Mouse (Mus musculus) layer of hippocampus, postnatal 36 days (tissue): ENCODE data around the gene Fkbpl. TPM values are rescaled to one million over a fixed set of nuclear protein-coding genes. Genes with fewer than 3 reads are reported as not detected.

Experiments
- DNase-seq, 2 experiments: peaks; one replicate each; pipeline ENCODE4 v3.0.0; 2022
- total RNA-seq, 2 experiments: library from RNA; stranded (reverse); gene quantifications; 2 replicates each; pipeline ENCODE4 v1.2.3; 2021

The Fkbpl gene
- total RNA-seq: 10 to 100 TPM; 17.9 to 18.0 TPM

DNA sequence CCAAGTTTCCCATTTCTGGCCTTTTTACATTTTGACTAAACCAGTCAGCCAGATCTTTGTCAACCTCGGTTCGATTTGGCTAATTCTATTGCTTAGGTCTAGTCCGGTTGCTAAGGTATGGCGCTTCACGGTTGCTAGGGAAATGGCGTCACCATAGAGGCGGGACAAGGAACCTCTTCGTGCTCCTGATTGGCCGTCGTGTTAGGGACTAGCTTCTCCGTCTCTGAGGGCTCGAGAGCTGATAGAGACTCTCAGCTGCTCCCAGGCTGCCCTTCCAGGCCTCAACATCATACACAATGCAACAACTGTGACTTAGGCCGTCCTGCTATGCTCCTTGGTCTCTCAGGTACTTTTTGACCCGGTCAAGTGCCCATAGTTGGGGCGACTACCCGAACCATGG lies at the start of gene Fkbpl:
Gene Fkbpl (plus strand): TSS at position 157 of the 400 bp plus-strand sequence.
- peak; percentile 96 for DNase-seq

GRCm38 (mm10) chr17:34596098-34596497 lies 48.5 kb upstream of the Fkbpl start:
- no peak for DNase-seq

DNA sequence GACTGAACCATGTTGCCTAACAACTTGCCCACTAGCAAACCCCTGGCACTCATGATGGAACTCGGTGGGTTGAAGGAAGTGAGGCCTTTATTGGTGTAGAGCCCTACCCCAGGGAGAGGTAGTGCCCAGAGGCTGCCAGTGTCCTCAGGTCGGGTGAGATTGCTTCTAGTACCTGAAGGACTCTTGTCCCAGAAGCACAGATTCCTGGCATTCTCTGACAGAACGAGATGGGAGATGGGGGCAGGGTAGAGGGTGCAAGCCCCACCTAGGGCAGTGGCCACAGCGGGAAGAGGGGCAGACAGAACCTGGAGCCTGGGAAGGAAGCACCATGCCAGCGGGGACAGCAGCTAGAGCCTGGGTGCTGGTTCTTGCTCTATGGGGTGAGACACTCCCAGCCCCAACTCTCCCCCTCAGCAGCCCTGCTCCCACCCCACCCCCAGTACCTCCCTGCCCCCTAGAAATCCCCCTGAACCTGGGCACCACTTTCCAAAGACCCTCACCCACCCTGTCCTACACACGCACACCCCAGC lies 46.9 kb upstream of the Fkbpl start, which contains the start of gene Ager:
Gene Ager (plus strand): TSS at position 297 of the 530 bp plus-strand sequence.
- peak in 1 of 2 experiments; percentile 5 for DNase-seq

GRCm38 (mm10) chr17:34599891-34600290 lies 44.7 kb upstream of the Fkbpl start:
- DNase-seq: no peak

DNA sequence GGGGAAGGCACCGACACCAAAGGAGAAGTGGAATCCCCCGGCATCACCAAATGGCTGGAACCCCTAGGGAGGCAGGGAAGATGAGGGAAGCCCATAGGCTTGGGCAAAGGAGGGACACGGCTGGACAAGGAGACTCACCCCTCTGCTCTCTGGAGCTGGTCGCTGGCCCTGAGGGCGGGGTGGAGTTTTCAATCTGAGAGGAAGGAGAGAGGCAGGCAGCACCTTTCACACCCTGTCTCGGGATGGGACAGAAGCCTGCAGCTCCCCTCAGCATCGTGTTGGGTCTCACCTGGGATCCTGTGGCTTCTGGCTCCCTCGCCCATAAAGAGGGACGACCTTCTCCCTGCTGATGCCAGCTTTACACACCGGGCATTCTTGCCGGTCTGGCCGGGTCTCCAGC lies 42.8 kb upstream of the Fkbpl start:
- no peak for DNase-seq

DNA sequence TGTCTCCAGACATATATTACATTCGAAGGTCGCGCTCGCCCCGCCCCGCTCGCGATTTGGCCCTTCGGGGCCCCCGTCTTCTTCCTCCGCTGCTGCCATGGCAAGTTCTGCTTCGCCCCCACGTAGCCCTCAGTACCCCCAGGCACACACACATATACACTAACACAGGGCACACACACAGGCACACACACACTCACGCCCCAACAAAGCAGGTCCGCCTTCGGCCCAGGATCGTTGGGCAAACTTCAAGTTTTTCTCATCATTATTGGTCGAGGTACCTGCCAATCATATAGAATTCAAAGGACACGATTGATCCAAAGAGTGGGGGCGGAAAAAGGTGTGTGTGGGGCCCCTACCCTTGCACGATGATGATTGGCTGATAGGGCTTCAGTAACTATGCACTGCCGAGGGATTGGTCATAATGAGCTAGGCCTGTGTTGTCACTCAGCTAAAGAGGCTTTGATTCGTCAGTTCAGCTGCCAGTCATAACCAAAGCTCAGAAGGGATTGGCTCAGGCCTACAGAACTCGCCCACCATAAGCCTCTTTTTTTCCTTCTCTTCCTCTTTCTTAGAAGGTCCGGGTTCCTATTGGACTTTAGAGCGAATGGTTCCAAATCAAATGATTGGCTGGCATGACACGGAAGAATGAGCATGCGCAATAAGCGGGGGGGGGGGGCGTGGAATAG lies 41.0 kb upstream of the Fkbpl start, which contains the start of gene Rnf5:
Gene Rnf5 (minus strand): TSS at position 316 of the 686 bp plus-strand sequence.
- peak; percentile 96 to 97 for DNase-seq

DNA sequence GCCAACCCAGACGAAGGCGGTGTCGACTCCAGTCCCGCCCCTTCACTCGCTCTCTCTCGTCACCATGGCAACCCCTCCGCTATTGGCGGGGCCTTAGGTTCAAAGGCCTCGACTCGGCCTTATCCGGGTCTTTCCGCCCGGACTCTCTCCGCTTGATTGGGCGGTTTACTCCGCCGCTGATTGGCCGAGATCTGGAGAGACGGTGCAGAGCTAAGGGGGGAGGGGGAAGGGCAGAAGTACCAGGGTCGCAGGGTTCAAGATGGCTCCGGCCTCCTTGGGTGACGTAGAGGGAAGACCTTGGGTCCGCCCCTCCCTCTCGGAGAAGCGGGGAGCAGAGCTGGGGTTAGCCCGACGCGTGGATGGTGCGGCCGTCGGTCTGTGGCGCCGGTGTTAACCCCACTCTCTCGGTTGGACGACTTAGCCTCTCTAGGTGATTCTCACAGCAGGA lies 40.5 kb upstream of the Fkbpl start, which contains the start of gene Agpat1:
Gene Agpat1 (plus strand): TSS at position 202 of the 448 bp plus-strand sequence.
- DNase-seq: peak; percentile 94 to 98

DNA sequence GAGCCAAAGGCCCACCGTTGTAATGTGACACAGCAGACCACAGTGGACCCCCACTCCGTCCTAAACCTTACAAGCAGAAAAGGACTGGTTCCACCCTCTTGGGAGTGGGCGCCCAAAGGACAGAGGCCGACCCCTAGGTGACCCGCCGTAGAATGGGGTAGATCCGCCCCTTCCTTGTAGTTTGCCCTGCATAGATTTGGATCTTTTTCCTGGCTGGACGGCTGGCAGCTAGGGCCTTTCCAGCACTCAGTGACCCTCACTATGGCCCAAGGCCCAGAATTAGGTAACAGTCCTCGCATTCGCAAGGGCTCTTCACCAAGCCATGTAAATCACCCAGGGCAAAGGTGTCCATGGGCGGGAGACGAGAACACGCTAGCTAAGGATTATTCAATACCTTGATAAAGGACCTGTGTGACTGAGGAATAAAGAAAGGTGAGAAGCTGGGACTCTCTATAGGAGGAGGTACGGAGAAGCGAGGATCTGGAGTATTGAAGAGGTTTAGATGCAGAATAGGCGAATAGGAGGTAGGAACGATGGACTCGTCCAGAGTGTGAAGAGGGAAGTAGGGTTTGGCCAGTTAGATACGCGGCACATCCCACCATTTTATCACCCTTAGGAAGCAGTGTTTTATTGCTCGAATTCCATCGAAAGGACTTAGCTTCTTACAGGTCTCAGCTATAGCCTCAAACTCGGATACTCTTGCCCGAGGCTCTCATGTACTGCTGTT lies 39.9 kb upstream of the Fkbpl start:
- peak in 1 of 2 experiments; percentile 20 for DNase-seq

GRCm38 (mm10) chr17:34605609-34606008 lies 39.0 kb upstream of the Fkbpl start:
- peak; percentile 98 for DNase-seq

DNA sequence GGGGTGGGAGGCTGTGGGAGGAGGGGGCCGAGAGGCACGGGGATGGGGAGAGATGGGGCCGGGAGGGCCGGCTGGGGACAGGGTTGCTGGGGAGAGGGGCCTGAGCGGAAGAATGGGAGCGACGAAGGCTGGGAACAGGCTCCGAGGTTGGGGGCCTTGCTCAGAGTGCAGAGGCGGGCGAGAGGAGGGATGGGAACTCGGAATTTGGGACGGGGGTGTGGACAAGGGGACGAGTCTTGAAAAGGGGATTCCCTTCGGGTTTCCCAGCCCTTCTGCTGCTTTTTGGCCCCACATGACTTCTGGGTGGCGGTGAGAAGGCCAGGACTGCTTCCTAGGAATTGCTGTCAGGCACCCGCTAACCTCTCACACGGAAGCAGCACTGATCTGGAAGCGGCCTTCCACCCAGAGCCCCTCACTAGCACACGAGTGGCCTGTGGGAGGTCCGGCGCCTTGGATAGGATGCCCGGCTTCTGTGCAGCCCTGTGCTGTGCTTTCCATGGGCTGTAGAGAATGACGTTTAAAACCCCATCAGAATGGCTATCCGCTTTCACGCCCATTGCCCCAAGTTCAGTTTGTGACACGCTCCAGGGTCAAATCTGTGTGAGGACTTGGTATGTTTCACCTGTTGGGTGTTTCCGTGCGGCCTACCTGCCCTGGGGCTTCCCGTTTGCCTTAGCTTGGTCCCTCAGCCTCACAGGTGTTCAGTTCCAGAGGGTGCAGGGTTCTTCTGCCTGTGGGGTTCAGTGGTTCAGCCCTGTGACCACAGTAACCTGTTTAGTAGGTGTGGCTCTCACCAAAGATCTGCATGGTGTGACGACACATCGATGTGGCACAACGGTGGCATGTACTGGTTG lies 38.2 kb upstream of the Fkbpl start:
- DNase-seq: no peak

GRCm38 (mm10) chr17:34607997-34608396 lies 36.6 kb upstream of the Fkbpl start:
- no peak for DNase-seq

- DNase-seq: no peak
Measured at GRCm38 (mm10) chr17:34611050-34611449, 33.5 kb upstream of the Fkbpl start.

- no peak for DNase-seq
Measured at GRCm38 (mm10) chr17:34613054-34613645, 31.4 kb upstream of the Fkbpl start.

DNA sequence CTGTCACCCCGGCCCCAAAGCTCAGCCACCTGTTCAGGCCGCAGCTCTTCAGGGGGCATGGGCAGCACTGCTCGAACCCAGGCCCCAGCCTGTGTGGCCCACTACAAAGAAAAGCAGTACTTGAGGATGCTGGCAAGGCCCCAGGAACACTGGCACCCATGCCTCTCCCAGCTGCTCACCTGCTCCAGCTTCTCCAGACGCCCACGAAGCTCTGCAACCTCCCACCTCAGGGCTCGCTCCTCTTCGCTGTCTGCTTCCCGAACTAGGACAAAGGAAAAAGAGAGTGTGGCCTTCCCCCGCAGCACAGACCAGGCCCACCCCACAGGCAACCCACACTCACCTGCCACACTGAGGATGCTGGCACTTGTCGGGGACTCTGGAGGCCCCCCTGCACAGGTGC lies 30.7 kb upstream of the Fkbpl start:
- no peak for DNase-seq

GRCm38 (mm10) chr17:34615871-34616270 lies 28.7 kb upstream of the Fkbpl start, which contains the start of gene Egfl8:
Gene Egfl8, minus strand, starts transcription at chr17:34615971.
- no peak for DNase-seq

DNA sequence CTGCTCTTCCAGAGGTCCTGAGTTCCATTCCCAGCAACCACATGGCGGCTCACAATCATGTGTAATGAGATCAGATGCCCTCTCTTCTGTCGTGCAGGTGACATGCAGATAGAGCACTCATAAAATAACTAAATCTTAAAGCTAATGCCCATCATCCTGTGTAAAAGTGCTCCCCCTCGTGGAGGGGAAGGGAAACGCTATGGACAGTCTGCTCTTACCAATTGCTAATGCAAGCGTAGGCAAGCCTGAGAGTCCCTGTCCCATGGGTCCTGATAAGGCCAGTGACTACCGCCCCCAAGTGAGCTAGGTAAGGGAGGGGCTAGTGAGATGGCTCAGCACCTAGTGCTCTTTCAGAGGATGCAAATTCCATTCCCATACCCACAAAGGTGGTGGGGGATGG lies 25.6 kb upstream of the Fkbpl start:
- DNase-seq: peak in 1 of 2 experiments; percentile 72

DNA sequence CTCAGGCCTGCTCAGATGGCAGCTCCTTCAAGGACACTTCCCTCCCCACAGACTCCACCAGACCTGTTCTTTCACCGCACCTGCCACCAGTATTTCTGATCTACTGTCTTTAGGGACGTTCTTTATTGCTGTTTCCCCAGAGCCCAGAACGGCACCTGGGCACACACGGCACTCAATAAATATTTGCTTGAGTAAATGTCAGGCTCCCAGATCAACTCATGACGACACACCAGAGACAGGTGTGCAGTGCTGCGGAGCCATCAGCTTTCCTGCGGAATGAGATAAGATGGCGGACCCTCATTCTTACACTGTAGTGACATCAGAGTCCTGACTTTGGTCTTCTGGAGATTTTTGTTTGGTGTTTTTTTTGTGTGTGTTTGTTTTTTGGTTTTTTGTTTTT lies 23.6 kb upstream of the Fkbpl start:
- DNase-seq: no peak

GRCm38 (mm10) chr17:34623161-34623560 lies 21.4 kb upstream of the Fkbpl start:
- no peak for DNase-seq

DNA sequence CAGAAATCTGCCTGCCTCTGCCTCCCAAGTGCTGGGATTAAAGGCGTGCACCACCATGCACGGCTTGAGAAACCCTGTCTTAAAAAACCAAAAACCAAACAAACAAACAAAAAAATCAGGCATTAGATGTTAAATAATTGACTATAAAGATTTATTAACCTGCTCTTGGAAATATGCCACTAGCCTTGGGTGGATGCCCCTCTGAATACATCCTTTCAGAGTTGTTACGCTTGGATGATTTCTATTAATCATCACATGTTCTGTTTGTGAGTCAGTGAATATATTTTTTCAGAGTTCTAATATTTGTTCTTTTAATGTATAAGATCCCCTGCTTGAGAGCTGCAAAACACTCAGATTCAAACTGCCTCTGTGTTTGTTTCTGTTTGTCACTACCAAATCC lies 19.6 kb upstream of the Fkbpl start:
- no peak for DNase-seq

- no peak for DNase-seq
Measured at GRCm38 (mm10) chr17:34626062-34626772, 18.3 kb upstream of the Fkbpl start.

GRCm38 (mm10) chr17:34626773-34627092 lies 17.8 kb upstream of the Fkbpl start:
- DNase-seq: peak in 1 of 2 experiments; percentile 58
